Mouse (Mus musculus) CD4-positive, CD25-positive, alpha-beta regulatory T cell, adult 2 months (primary cell): ENCODE results near the gene Gck.
A peak's percentile ranks its signal among the peaks of the same experiment; 100 is the strongest.

ENCODE experiments used
- DNase-seq: peaks from one replicate; pipeline ENCODE4 v3.0.0-alpha.2; 2012; ENCODE audit warnings: low read depth, low spot score

The Gck gene

GRCm38 (mm10) chr11:5949586-5950352 is at the start of gene Gck:
Gene Gck (minus strand): TSS chr11:5950081.
- DNase-seq: no peak

GRCm38 (mm10) chr11:5998472-5998871 is 48.6 kb upstream of the Gck start:
- no peak for DNase-seq

- peak; percentile 90 for DNase-seq
Observed at GRCm38 (mm10) chr11:5995989-5996388, 46.1 kb upstream of the Gck start.

- DNase-seq: no peak
Observed at GRCm38 (mm10) chr11:5994880-5995279, 45.0 kb upstream of the Gck start.

GRCm38 (mm10) chr11:5994212-5994611 is 44.3 kb upstream of the Gck start:
- no peak for DNase-seq

GRCm38 (mm10) chr11:5990910-5991309 is 41.0 kb upstream of the Gck start:
- peak; percentile 81 for DNase-seq

- DNase-seq: no peak
Observed at GRCm38 (mm10) chr11:5989954-5990593, 40.2 kb upstream of the Gck start.

- DNase-seq: no peak
Observed at GRCm38 (mm10) chr11:5988126-5988525, 38.2 kb upstream of the Gck start.

GRCm38 (mm10) chr11:5983629-5984028 is 33.7 kb upstream of the Gck start:
- DNase-seq: no peak

- DNase-seq: no peak
Observed at GRCm38 (mm10) chr11:5981323-5981722, 31.4 kb upstream of the Gck start.

GRCm38 (mm10) chr11:5980561-5980960 is 30.7 kb upstream of the Gck start:
- DNase-seq: no peak

GRCm38 (mm10) chr11:5980108-5980507 is 30.2 kb upstream of the Gck start:
- no peak for DNase-seq

GRCm38 (mm10) chr11:5979088-5979487 is 29.2 kb upstream of the Gck start:
- DNase-seq: no peak

GRCm38 (mm10) chr11:5976106-5976505 is 26.2 kb upstream of the Gck start:
- DNase-seq: no peak

- DNase-seq: no peak
Observed at GRCm38 (mm10) chr11:5975068-5975467, 25.2 kb upstream of the Gck start.

- no peak for DNase-seq
Observed at GRCm38 (mm10) chr11:5974053-5974452, 24.2 kb upstream of the Gck start.

- DNase-seq: no peak
Observed at GRCm38 (mm10) chr11:5973151-5973550, 23.3 kb upstream of the Gck start.

- no peak for DNase-seq
Observed at GRCm38 (mm10) chr11:5971202-5971601, 21.3 kb upstream of the Gck start.

GRCm38 (mm10) chr11:5968223-5968622 is 18.3 kb upstream of the Gck start:
- no peak for DNase-seq

- DNase-seq: no peak
Observed at GRCm38 (mm10) chr11:5966751-5967150, 16.9 kb upstream of the Gck start.

GRCm38 (mm10) chr11:5965865-5966264 is 16.0 kb upstream of the Gck start:
- no peak for DNase-seq

- DNase-seq: no peak
Observed at GRCm38 (mm10) chr11:5960051-5960450, 10.2 kb upstream of the Gck start.

GRCm38 (mm10) chr11:5955546-5956276 is 5.8 kb upstream of the Gck start, which contains the start of gene Ykt6:
Gene Ykt6 (plus strand): TSS chr11:5955693.
- DNase-seq: peak; percentile 89
